Mouse (Mus musculus) ovary, adult 18-20 months (tissue): ENCODE results near the gene Atm.

Source experiments
- DNase-seq: peaks from one replicate; pipeline ENCODE4 v3.0.0; 2022; ENCODE audit warnings: low spot score, mixed read lengths

Gene Atm

DNA sequence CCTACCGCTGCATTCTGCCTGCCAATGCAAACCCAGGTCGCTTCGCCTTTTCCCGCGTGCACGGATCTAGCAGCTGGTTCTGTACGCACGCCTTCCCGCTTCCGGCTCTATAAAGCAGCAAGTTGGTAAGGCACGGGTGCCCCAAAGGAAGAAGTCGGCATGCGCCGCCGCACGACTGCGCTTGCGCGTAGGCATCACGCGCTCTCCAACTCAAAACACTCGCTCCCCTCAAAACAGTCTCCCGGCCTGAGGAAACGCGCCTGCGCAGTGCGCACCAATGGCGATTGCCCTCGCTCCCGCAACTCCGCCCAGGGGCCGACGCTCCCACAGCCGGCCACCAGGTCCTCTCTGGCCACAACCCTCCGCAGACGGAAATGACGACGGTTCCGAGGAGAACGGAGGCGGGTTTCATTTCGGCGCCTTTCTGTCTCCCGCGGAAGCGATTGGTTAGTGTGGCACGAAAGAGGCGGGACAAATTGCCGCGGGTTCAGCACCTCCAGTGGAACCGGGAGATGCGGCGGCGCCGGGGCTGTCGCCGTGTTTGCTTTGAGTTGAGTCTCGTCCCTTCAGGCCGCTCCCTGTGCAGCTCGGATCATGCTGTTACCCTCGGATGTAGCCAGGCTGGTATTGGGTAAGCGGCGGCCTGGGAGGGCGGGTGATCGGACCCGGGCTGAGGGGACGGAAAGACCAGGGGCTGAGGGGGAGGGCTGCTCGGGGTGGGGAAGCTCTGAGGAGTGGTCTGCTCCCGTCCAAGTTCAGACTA is at the start of gene Atm, which contains the start of gene Npat:
Gene Atm, minus strand, starts transcription at position 183 of the 763 bp plus-strand sequence.
Gene Npat, plus strand, starts transcription at position 490 of the 763 bp plus-strand sequence.
- DNase-seq: peak; percentile 100

DNA sequence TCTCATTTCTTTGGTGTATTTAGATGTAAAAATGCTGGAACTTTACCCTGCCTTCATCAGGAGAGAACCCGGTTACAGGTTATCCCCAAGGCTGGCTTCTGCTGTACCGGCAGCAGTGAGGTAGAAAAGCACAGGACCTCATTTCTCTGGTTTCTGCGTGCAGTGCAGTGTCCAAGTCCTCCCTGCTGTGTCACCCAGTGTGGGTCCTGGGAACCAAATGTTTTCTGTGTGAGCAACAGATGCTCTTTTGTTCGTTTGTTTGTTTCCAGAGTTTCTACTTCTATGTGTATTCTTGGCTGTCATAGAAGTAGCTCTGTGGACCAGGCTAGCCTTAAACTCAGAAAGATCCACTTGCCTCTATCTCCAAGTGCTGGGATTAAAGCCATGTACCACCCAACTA is 45.3 kb upstream of the Atm start:
- DNase-seq: no peak

DNA sequence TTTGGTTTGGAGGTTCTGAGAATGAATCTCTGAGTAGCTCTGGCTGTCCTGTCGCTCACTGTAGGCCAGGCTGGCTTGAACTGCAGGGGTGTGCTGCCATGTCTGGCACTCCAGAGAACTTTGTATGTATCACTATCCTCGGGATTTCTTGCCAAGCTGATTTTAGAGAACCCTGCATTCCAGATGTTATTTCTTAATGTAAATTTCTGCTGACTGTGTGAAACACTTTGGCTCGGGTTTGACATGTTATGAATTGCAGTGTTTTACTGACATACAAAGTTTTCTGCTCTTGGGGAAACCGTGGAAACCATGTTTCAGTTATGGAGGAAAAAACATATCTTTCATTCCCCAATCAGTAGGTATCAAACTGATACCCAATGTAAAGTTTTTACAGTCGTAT is 39.2 kb upstream of the Atm start:
- no peak for DNase-seq

DNA sequence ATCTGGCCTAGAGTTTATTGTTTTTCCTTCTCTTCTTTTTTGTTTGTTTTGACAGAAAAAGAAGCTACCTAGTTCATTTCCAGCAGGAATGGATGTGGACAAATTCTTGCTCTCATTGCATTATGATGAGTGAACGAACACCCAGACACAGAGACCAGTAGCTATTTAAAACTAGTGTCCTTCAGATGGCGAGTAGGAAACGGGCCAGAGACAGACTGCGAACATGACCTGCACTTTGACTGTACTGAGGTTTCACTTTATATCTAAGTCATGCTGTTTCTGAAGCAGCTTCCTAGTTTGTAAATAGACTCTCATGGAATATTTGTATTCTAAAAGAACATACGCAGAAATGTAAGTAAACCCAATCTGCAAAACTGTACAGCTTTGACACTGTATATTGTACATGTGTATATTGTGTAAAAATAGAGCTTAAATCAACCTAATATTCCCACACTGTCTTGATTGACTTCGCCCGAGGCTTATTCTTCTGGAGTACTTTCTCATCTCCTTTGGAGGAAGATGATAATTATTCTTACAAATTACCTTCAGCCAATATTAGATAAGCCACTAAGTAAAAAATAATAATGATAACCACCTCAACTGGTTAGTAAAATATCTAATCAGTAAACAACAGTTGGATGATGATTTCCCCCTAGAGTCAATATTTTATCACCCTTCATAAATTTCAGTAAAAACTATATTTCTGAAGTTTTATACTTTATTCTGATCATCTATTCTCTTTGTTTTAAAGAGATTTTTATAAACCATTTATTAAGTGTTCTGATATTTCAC is 36.2 kb upstream of the Atm start:
- DNase-seq: no peak

DNA sequence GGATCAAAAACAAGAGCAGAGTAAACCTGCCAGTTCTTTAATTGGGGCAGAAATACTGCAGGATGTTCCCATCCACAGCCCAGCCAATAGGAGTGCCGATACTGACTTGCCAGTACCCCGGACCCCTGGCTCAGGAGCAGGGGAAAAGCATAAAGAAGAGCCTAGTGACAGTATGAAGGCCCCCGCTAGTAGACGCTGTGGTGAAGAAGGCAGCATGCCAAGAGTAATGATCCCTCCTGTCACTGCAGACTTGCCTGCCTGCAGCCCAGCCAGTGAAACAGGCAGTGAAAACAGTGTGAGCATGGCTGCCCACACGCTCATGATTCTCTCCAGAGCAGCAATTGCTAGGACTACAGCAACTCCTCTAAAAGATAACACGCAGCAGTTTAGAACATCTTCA is 34.1 kb upstream of the Atm start:
- DNase-seq: no peak

DNA sequence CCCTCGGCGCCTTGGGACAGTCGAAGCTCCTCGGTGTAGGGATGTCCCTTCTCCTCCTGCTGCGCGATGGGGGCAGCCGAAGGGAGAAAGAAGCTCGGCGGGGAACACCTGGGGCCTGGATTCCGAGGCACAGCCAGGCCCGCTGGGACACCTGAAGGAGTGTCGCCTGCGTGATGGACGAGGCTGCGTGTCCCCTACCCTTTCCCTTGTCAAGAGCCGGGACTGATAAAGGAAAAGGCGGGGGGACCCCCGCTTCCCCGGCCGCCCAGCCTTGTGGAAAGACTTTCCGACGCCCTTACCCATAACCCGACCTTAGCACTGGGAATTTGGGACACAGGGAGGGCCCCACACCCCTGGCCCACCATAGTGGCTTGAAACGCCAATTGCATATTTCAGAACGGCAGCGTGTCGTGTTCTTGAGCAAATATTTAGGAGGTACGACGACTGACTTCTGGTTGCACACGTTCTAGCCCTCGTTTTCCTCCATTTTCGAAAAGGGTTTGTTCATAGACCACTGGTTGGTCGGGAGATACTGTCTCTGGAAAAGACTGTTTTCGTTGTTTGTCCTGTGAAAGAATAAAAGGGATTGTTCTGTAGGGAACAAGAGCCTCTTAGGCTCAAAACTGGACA is 911 bp upstream of the Atm start:
- DNase-seq: no peak

DNA sequence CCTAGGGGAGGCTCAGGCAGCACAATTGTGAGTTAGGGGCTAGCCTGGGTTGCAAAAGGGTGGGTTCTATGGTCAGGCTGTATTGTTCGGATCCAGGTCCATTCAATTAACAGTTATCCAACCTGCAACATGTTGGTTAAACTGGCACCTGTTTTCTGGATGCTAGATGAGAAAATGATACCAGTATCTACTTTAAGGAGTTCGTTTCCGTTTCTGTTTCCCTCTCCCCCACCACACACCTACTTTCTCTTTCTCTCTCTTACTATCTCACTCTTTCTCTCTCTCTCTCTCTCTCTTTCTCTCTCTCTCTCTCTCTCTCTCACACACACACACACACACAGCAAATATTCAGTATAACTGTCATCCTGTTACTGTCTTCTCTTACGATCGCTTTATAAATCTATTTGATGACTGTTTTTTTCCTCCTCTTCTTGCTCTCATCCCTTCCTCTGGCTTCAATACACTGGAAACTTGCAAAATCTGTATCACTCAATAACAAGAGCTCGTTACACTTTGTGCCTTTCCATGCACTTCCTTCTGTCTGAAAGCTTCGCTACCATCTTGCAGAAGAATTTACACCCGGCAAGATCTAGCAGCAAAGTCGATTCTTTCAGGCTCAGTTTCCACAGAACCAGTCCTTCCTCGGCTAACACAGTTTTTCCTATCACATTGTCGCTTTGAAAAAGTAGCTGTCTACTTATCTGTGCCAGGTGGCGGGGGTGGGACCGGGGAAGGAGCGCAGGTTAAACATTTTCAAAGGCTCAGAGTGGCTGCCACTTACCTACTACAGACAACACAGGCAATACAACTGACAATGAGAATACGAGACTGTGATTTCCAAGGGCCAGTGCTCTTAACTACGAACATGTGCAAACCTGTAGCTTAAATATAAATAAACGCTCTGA is 872 bp downstream of the Atm start:
- no peak for DNase-seq

DNA sequence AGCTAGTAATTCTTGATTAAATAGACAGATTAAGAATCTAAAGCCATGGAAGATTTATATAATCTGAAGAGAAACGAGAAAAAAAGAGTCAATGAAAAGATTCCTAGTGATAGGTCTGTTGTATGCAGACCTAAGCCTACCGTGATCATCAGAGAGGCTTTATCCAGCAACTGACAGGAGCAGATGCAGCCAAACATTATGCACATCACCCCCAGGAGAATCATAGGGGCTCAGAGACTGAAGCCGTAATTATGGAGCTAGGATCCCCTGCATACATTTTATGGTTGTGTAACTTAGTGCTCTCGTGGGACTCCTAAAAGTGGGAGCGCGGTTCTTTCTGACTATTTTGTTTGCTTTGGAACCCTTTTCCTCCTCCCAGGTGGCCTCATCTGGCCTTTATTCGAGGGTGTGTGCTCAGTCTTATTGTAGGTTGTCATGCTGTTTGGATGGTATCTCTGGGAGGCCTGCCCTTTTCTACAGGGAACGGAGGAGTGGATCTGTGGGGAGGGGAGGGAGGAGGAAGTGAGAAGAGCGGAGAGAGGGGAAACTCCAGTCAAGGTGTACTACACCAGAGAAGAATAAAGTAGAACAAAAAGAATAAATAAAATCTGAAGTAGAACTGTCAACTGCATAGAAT is 19.0 kb downstream of the Atm start:
- DNase-seq: no peak

DNA sequence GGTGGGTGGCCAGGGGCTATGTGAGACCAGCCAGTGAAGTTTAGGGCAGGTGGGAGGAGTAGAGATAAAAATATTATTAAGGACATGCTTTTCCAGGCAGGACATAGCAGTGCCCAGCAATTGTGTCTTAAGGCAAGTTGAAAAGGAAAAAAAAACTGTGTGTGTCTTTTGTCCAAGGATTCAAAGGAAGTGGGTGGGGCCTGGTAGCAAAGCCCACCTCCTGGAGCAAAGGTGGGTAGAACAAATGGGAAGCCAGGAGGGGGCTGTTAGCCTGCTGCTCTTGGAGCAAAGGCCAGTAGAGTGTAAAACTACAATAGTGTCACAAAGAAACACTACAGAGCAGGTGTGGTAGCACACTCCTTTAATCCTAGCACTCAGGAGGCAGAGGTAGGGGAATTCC is 22.4 kb downstream of the Atm start:
- DNase-seq: no peak

DNA sequence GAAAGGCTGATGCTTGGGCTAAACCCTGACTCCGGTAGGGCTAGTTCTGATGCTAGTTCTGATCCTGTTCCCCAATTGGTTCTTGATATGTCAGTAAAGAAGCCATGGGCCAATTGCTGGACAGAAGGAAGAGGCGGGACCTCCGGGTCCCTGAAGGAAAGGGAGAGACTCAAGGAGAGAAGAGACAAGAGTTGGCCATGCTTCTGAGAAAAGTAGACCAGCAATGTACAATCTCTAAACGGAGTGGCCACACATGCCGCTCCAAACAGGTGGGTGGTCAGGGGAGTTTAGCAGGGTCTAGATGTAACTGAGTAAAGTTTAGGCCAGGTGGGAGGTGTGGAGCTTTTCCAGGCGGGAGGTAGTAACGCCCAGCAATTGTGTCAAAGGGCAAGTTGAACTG is 28.5 kb downstream of the Atm start:
- no peak for DNase-seq

DNA sequence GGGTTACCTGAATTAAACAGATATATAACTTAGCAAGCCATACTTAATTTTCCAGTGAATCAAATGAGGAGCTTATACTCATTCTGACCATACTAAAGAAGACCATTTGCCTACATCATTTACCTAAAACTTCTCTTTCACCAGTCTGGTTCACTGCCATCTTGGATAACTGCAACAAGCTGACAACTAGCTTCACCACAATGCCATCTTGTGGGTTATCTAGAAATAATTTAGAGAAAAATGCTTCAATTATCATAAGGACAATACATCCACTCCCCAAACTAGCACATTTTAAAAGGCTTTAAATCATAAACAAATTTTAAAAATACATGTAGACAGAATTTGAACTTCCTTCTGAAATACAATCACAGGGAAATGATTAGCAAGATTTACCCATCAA is 50.7 kb downstream of the Atm start:
- no peak for DNase-seq

DNA sequence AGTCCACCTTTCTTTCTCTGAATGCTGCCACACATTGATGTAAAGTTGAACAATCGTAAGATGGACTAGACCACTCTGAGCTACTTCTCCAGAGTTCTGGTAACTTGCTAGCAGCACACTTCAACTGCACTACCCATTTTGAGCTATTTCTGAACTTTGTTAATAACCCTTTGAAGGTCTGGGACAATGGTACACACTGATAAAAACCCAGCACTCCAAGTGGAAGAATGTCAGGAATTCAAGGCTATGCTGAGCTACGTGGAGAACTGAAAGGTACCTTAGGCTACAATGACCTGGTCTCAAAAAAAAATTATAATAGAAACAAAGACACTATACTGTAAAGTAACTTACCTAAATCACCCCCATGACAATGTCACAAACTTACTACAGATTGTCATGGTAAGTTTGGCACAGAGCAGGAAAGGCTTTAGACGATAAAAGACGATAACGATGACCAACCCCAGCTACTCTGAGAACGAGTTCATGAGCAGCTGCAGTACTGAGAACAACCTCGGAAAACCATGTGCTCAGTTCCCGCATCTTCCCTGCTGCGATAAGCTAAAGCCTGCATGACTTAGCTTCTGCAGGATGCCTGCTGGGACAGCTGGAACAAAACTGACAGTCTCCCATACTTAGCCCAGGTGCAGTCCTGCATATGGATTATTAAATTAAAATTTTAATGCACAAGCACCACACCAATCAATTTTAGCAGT is 63.6 kb downstream of the Atm start:
- DNase-seq: no peak

DNA sequence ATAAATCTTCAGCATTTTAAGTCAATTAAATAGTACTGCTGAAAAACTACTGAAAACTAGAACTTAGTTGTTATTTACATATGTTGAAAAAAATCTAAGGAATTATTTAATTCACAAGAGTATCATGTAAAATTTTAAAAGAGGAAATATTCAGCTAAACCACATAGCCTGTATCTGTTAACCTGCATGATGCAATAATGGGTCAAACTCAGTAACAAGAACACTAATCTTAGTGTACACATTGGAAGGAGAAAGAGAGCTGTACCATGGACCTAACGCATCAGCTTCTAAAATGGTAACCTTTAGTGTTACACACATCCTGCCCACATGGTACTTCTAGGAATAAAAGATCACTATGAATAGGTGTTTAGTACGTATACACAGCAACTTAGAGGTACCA is 84.5 kb downstream of the Atm start:
- no peak for DNase-seq

DNA sequence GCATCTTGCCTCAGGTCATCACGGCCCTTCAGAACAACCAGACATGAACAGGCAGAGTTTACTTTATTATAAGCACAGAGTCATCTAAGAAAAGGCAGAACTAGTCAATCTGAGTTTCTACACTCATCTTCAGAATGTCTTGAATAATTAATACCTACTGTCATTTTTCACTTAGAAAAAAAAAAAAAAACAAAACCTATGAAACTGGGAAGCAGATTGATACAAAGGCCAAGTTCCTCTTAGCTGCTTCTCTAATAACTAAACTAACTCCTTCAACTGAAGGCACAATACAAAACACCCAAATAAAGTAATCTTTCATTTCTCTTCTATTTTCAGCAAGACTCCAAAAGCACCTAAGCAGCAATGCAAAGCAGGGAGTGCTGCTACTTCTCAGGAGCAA is 85.9 kb downstream of the Atm start:
- no peak for DNase-seq

DNA sequence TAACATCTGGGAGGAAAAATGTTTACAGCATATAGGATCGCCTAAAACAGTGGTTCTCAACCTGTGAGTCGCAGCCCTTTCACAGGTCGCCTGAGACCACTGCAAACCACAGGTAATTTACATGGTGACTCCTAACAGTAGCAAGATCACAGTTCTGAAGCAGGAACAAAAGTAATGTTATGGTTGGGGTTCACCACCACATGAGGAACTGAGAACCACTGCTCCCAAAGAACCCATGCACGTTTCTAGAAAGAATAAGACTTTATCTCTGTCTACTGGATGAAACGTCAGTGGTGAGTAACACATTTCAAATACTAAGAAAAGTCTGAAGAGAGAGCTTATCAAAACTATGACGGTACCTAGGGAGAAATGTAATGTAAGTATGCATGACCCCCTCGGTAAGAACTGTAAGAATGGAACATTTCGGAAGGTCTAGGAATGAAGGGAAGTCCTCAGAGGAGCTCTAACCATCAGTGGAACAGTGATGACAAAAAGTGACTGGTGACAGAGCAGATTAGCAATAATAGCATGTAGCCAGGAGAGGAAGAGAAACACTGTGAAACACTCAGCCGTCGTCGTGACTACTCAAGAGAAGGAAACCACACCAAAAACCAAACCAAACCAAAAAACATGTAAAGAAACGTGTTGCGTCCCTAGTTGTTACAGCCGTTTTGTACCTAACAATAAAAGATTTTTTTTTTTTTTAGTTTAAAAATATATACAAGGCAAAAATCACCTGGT is 100.5 kb downstream of the Atm start:
- no peak for DNase-seq

DNA sequence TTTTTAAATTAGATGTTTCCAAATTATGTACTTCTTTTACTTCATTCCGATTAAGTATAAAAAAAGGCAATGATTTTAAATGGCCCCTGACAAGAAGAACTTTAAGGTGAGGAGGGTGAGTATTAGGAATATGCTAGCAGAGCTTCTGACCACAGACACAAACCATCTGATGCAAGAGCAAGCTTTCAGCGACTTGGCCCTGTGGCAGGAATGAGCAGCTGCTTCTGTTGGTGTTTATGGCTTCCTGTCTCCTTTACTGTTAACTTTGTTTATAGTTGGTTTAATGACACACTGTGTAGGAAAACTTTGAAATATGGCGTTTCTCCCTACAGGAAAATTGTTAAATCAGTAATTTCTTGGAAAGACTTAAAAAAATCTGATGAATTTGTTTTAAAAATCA is 108.9 kb downstream of the Atm start:
- DNase-seq: no peak

DNA sequence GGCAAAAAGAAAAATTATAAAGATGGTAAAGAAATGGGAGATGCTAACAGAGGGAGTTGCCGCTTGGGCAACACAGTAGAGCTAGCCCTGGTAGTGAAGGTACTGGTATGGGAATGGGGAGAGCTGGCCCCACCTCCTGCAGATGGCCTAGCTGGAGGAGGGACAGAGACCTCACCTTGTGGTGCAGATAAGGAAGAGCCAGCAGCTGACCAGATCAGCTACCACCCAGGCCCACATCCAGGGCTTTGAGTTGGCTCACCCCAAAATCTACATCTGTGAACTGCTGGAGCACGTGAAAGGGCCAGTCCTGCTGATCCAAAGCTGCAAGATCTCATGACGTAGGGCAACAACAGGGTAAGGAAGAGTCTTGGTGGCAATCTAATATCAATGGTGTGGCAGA is 109.8 kb downstream of the Atm start:
- DNase-seq: no peak

DNA sequence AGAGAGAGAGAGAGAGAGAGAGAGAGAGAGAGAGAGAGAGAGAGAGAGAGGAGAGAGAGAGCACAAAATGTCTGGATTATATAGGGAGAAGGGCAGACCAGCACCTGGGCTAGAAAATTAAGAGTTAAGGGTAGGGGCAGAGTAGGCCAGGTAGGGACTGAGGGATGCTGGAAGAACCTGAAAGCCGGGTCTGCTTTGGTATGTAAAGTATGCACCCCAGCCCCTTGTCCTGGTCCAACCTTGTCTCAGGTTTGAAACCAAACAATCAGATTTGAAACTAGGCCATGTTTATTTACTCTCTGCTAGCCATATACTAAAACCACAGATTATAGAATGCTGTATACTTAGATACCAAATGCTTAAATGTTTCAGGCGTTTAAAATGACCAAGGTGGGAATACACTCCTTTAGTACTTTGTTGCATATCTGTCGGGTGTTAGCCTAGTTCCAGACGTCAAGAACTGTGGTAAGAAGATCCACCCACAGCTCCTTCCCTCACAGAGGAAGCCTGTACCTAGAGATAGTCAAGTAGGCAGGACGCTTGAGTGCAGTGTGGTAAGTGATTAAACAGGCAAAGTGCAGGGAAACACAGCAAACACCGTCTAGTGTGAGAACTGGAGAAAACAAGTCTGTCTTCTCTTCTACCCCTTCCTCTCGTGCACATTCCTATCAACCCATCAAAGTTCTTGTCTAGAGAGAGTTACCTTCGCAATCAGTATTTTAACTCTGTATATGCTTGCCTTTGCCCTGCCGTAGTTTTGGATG is 114.2 kb downstream of the Atm start:
- no peak for DNase-seq

DNA sequence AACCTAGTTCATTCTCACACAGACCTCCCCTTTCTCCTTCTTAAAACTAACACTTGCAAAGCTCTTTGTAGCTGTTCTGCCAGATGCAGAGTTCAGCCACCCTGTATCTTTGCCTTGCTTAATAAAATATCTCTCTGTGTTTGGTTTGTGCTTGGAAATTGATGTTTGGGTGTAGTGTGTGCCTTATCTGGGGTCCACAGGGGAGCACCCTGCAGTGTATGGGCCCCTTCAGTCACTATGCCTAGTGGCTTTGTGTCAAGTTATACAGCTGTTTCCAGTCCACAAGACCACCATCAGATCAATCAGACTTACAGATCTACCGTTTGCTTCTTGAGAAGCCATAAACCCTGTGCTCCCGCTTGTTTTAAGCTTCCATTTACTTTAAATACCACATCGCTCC is 127.1 kb downstream of the Atm start:
- DNase-seq: no peak
